Mouse (Mus musculus) urinary bladder, postnatal 14 days (tissue): Measurements from ENCODE around the gene Smg5.
"Not testable (repeated sequence)": the region's sequence is repeated elsewhere in the genome, so short reads cannot be mapped to it uniquely, and the experiment has no call there.

Source experiments
- DNase-seq: peaks from one replicate; pipeline ENCODE4 v3.0.0; 2021; ENCODE audit warnings: low spot score

The Smg5 gene

GRCm38 (mm10) chr3:88354396-88355165 lies 18.5 kb downstream of the Smg5 start:
- no peak for DNase-seq

- no peak for DNase-seq
Observed at GRCm38 (mm10) chr3:88359584-88359983, 23.5 kb downstream of the Smg5 start.

GRCm38 (mm10) chr3:88359989-88360388 lies 23.9 kb downstream of the Smg5 start:
- no peak for DNase-seq

GRCm38 (mm10) chr3:88361096-88361495 lies 25.0 kb downstream of the Smg5 start:
- no peak for DNase-seq

GRCm38 (mm10) chr3:88361612-88362313 lies 25.7 kb downstream of the Smg5 start:
- no peak for DNase-seq

- no peak for DNase-seq
Observed at GRCm38 (mm10) chr3:88363700-88364099, 27.6 kb downstream of the Smg5 start.

GRCm38 (mm10) chr3:88364337-88364736 lies 28.3 kb downstream of the Smg5 start, which contains the start of gene Paqr6:
Paqr6 (plus strand) TSS chr3:88364584.
- peak; percentile 85 for DNase-seq

- DNase-seq, result no peak
Observed at GRCm38 (mm10) chr3:88365705-88366361, 29.8 kb downstream of the Smg5 start.

- peak; percentile 54 for DNase-seq
Observed at GRCm38 (mm10) chr3:88366830-88367428, 30.9 kb downstream of the Smg5 start.

GRCm38 (mm10) chr3:88367517-88367916 lies 31.5 kb downstream of the Smg5 start:
- DNase-seq, result not testable (repeated sequence)

- not testable (repeated sequence) for DNase-seq
Observed at GRCm38 (mm10) chr3:88368511-88368910, 32.5 kb downstream of the Smg5 start.

GRCm38 (mm10) chr3:88372643-88373042 lies 36.6 kb downstream of the Smg5 start, which contains the start of gene Bglap3:
Bglap3 (minus strand) TSS chr3:88372743.
- DNase-seq, result not testable (repeated sequence)

- peak; percentile 37 for DNase-seq
Observed at GRCm38 (mm10) chr3:88375750-88376626, 39.9 kb downstream of the Smg5 start.

GRCm38 (mm10) chr3:88376644-88377043 lies 40.6 kb downstream of the Smg5 start:
- DNase-seq, result not testable (repeated sequence)

- DNase-seq, result not testable (repeated sequence)
Observed at GRCm38 (mm10) chr3:88378599-88378998, 42.5 kb downstream of the Smg5 start, which contains the start of gene Bglap2. Bglap2 (minus strand) TSS chr3:88378699.

GRCm38 (mm10) chr3:88381389-88382315 lies 45.6 kb downstream of the Smg5 start:
- DNase-seq, result not testable (repeated sequence)

GRCm38 (mm10) chr3:88382383-88382782 lies 46.3 kb downstream of the Smg5 start:
- DNase-seq, result not testable (repeated sequence)

- DNase-seq, result no peak
Observed at GRCm38 (mm10) chr3:88384364-88384763, 48.3 kb downstream of the Smg5 start, which contains the start of gene Bglap. Bglap (minus strand) TSS chr3:88384464.

GRCm38 (mm10) chr3:88393776-88394375 lies 57.8 kb downstream of the Smg5 start:
- DNase-seq, result no peak
